Mouse (Mus musculus) left cerebral cortex, postnatal 14 days (tissue): ENCODE measurements at regions not wholly inside any gene's neighbourhood (a gene's known extent, or its start where the extent isn't known, plus 50 kb on each side); places are given as distances from the start of the nearest gene placed in this dataset.

Experiments
- DNase-seq, 2 experiments: peaks; one replicate each; pipeline ENCODE4 v3.0.0; 2021 to 2022; ENCODE audit warnings: low spot score in 2 of 2, mixed read lengths in 1 of 2
- intact Hi-C: fragments of 180-260 bp; cut with DNase I; formaldehyde crosslinking; loops from one replicate; pipeline ENCODE4 v1.15.1; 2025

DNA sequence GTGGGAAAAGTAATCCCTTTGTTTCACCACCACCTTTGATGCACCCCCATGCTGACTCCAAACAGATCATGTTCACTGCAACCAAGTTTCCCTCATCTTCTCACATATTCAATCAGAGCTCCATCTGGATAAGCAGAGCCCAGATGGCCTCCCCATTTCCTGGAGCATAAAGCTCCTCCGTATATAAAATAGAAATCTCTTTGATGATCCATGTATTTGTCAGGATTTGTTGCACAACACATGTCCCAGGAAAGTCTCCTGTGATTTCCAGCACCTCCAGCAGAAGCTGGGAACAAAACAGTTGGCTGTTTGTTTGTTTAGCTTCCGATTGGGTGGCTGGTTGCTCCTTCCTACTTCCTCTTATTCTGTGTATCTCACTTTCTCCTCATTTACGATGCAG lies 364.9 kb downstream of the Mllt3 start:
- intact Hi-C loops = no loop called here
- peak; percentile 8 for DNase-seq

GRCm38 (mm10) chr4:87667556-87668154 lies 365.5 kb downstream of the Mllt3 start:
- DNase-seq = no peak
- intact Hi-C loops = no loop called here

DNA sequence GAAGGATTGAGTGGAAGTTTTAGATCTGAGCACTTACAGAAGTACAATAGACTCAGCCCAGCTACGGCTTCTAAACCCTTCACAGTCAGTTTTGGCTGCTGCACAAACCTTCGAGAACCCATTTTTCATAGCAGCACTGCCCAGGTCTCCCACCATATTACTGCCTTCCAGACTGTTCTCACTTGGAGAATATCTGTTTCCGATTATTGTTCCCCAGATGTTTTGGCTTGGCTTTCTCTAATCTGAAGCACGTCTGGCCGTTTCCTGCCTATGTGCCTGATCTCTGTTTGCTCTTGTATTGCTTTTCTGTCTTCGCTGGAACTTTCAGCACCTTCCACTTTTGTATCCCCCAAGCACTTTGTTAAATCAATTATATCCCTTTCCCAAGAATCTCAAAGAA lies 368.0 kb downstream of the Mllt3 start:
- no peak for DNase-seq
- intact Hi-C loops = no loop called here

GRCm38 (mm10) chr4:87662876-87663275 lies 370.3 kb downstream of the Mllt3 start:
- DNase-seq = no peak
- intact Hi-C loops = no loop called here

DNA sequence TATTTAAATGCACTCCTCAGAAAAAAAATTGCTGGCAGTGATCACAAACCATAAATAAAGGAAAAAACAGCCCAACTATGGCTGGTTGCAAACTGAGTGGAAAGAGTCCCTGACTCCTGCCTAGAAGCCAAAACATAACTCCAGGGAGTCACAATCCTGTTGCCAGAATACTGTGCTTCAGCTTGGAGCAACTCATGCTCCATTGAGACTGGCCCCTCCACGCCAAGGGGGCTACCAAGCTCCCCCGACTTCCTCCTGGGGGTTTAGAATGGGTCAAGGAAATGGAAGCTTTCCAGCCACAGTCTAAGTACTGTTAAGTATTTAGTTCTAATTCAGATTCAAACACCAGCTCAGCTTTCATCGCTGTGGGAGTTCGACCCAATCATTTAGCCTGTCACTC lies 374.8 kb downstream of the Mllt3 start:
- DNase-seq = no peak
- intact Hi-C loops = no loop called here

- intact Hi-C loops = no loop called here
- no peak for DNase-seq
Observed at GRCm38 (mm10) chr4:87657855-87658254, 375.3 kb downstream of the Mllt3 start.

- no peak for DNase-seq
- intact Hi-C loops = no loop called here
Observed at GRCm38 (mm10) chr4:87653440-87654165, 379.6 kb downstream of the Mllt3 start.

DNA sequence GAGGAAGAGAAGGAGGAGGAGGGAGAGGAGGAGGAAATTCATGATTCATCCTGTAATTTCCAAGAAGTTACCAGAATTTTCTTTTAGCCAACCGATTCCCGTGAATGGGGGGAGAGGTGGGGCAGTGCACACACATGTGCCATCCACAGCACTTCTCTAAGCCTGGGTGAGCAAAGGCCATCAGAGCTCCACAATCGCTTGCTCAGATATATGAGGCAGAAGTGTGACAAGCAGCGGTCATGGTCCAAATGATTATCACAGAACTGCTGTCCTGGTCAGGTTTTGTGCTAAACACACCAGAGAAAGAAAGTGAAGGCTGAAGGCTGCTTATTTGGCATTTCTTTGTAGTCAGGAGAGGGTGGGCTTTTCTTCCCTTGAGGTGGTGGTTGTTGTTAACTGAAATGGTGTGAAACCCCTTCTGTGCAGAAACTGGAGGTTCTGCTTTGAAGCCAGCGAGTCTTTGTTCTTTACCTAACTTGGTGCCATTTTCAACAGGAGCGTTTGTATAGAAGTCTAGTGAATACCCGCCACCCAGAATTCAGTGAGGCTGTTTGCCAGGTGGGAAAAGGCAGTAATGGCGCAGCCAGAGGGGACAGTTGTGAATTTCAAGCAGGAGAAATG lies 380.7 kb downstream of the Mllt3 start:
- intact Hi-C loops = no loop called here
- no peak for DNase-seq

- intact Hi-C loops = no loop called here
- no peak for DNase-seq
Observed at GRCm38 (mm10) chr4:87651275-87651674, 381.9 kb downstream of the Mllt3 start.

GRCm38 (mm10) chr4:87650837-87651236 lies 382.3 kb downstream of the Mllt3 start:
- intact Hi-C loops = no loop called here
- peak in 1 of 2 experiments; percentile 15 for DNase-seq

DNA sequence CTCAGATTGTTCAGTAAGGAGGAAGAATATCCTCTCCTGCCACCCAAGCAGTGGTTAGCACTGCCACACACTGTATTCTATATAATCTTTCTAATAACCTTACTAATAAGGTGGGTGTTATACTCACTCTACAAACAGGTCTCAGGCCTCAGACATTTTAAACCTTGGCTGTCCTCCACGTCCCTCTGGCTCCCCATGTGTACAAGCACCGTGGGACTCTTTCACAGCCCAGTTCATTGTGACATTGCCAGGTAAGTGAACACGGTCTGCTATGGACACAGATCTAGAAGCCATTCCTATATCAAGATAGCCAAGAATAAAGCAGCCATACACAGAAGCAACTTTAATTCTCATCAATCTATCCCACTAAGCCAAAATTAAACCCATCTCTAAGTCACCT lies 382.8 kb downstream of the Mllt3 start:
- intact Hi-C loops = no loop called here
- DNase-seq = no peak

DNA sequence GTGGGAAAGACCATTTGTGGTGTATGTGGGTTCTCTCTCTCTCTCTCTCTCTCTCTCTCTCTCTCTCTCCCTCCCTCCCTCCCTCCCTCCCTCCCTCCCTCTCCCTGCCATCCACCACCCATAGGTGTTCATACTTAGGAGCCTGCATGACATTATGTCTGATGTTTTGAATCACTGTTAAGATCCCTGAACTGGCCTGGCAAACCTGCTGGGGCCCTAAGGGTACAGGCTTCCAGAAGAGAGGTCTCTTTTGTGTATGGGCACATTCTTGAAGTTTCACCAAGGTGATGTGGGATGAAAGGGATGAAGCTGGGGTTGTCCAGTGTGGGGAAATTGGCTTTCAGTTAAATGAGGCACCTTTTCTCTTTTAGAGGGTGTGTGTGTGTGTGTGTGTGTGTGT lies 384.2 kb downstream of the Mllt3 start:
- intact Hi-C loops = no loop called here
- no peak for DNase-seq

- DNase-seq = peak; percentile 28
- intact Hi-C loops = no loop called here
Observed at GRCm38 (mm10) chr4:87647932-87648911, 384.9 kb downstream of the Mllt3 start.

GRCm38 (mm10) chr4:87642002-87642401 lies 391.2 kb downstream of the Mllt3 start:
- intact Hi-C loops = no loop called here
- no peak for DNase-seq

DNA sequence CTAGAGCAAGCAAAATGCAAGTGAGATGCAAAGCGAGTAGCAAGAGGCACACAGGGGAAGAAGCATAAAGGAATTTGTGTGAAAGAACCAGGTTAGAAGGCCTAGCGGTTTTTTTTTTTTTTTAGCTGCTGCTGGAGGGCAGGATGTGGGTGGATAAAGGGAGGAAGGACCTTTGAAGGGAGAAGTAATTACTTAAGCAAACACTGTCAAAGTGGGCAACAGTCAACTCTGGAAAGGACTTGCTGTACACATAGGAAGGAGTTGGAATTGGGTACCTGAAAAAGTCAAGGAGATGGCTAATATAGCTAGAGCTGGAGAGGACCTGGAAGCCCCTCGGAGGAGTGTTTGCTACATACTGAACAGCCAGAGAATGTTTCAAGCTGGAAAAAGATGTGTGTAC lies 391.6 kb downstream of the Mllt3 start:
- intact Hi-C loops = no loop called here
- DNase-seq = no peak

DNA sequence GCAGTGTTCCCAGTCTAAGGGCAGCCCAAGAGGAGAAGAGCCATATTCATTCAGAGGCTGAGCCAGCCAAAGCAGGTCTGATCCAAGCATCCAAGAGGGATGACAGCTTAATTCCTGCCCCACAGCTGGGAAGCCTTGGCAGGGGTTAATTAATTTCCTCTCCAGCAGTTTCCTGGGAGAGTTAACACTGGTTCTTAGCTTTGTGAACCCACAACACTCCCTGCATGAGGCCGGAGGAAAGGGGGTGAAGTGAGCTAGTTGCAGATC lies 394.9 kb downstream of the Mllt3 start:
- intact Hi-C loops = no loop called here
- no peak for DNase-seq

DNA sequence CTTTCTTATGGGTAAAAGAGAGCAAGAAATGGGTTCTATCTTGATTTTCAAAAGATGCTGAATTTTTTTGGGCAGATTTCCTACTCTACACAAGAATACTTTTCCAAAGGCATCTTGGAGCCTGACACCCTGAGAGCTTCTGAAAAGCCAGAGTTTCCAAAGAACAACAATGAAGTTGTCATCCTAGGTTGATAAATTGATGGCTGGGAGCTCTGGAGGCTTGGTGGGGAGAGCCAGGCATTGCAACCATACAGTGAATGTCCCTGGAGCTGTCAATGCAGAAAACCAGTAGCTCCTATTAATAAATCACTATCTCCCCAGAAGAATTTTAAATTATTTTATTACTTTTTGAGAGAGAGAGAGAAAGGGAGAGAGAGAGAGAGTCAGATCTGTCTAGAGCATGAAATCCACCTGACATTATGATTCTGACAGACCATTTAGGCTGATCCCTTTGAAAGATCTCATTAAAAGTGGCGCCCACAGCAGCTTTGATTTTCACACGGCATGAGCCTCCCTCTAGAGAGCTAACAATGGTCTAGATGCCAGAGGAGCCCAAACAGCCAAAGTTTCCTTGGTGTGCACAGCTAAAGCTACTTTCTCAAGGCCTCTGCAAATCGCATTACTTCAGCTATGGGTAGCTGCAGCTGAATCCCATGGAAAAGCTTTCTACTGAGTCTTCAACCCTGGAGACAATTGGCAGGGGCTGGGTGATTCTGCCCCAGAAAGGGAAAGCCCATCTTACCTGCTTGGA lies 395.4 kb downstream of the Mllt3 start:
- intact Hi-C loops = no loop called here
- DNase-seq = no peak

- intact Hi-C loops = no loop called here
- DNase-seq = no peak
Observed at GRCm38 (mm10) chr4:87611116-87611515, 380.8 kb upstream of the Slc24a2 start.

DNA sequence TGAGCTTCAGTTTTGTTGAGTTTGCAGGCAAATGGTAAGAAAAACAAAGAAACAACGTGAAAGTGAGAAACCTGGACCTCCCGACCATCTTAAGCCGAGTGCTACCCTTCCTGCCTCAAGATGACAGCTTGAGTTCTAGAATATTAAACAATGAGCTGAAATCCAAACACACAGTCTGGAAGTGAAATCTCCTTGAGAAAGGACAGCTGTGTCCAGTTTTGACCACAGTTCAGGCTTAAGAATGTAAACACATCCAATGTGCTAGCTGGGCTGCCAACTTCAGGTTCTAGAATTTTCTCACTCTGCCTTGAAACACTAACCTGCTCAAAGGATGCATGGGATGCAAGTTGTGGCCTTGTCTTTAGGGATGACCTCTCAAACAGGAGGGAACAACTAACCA lies 363.4 kb upstream of the Slc24a2 start:
- intact Hi-C loops = no loop called here
- no peak for DNase-seq

- no peak for DNase-seq
- intact Hi-C loops = no loop called here
Observed at GRCm38 (mm10) chr4:87590797-87591196, 360.5 kb upstream of the Slc24a2 start.
